Mouse (Mus musculus) spleen, postnatal 14 days (tissue): ENCODE measurements around the gene Lman2.

Experiments
- DNase-seq, 2 experiments: peaks; one replicate each; pipeline ENCODE4 v3.0.0; 2021 to 2022; ENCODE audit warnings: low spot score in 2 of 2

Gene Lman2

DNA sequence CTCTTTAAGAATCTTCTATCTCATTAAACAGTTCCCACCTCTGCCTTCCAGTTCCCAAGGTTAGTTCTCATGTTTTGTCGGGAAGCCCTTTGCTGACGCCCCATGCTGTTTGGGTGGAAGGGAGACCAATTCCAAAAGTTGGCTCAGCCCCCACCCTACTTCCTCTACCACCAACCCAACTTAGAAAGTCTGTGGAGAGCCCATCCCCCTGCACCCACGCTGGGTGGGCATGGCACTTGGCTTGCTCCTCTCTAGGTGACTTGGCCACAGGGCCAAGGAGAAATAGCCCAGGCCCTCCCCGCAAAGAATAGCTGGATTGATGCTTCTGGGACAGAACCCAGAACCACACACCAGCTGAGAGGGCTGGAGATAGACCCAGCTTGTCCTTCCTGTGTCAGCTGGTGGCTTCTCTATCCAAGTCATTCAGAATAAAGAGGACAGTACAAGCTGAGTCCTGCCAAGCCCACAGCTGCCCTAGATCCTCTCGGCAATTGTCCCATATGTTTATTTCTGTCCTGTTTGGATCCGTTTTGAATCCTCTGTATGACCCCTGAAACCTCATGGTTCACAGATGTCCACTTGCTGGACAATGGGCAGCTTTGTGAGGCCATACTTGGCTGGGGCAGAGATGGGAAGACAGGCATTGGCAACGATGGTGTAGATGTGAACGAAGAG, 8.6 kb upstream of the Lman2 start:
- DNase-seq, result no peak

DNA sequence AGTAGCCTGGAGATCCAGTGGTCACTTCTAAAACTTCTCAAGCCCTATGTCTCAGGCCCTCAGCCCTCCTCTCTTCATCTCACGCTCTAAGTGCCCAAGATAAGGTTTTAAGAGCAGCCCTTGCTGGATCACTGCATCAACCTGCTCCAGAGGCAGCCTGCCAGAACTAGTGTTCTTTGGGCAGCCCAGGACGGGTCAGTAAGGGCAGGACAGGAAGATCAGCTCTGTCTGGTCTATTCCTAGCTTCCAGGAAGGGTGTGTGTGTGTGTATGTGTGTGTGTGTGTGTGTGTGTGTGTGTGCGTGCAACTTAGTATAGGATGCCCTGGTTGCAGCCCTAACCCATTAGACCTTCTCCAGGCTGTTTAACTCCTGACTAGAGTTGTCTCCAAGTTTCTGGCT, 7.7 kb upstream of the Lman2 start:
- no peak for DNase-seq

DNA sequence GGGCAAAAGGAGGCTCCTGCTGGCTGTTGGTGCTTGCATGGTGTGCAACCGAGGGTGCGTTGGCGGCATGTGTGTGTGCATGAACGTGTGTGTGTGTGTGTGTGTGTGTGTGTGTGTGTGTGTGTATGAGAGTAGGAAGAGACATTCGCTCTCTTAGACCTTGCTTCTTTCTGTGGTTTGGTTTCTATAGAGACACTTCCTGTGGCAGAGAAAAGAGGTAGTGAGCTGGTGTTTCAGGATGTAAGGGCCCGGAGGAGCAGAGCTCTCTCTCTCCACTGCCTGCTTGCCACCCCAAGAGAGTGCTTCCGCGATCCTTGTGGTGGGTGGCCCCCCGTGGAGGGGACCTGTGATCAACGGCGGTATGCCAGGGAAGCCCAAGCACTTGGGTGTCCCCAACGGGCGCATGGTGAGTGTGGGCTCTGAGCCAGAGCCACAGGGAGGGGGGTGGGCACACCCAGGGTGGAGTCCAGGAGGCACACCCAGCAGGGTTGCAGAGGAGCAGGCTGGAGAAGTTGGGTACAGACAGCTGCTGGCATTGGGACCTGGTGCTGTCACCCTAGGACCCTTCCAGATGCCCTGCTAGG, 7.0 kb upstream of the Lman2 start, which contains the start of gene Rgs14:
Gene Rgs14 (plus strand): TSS at position 202 of the 584 bp plus-strand sequence.
- peak; percentile 54 to 58 for DNase-seq

DNA sequence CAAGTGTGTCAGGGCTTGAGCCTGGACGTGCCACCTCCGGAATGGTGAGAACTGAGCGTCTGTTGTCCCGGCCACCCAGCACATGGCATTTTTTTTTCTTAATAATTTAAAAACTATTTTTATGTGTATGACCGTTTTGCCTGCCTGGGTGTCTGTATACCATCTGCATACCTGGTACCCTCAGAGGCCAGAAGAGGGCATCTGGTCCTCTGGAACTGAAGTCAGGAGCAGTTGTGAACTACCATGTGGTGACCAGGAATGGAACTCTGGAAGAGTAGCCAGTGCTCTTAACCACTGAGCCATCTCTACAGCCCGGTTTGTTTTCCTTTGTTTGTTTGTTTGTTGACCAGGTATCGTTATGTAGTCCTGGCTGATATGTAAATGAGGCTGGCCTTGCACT, 5.8 kb upstream of the Lman2 start:
- no peak for DNase-seq

- no peak for DNase-seq
These were observed 570 bp downstream of the Lman2 start for GRCm38 (mm10) chr13:55361974-55362452.

GRCm38 (mm10) chr13:55361145-55361544, 1.4 kb downstream of the Lman2 start:
- no peak for DNase-seq

DNA sequence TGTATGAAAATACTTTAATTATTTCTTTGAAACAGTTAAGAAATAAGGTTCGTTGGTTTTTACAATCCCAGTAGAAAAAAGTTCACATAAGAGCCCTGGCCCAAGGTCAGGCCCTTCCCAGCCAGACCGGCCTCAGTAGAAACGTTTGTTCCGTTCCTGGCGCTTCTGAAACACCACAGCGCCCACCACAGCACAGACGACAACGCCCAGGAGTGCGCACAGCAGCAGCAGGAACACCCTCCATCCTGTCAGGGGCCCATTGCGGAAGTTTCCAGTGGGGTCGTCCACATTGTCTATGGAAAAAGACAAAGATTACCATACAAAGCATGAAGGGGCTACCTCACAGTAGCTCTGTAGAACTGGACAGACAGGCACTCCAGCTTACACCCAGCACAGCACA, 15.8 kb downstream of the Lman2 start:
- no peak for DNase-seq

DNA sequence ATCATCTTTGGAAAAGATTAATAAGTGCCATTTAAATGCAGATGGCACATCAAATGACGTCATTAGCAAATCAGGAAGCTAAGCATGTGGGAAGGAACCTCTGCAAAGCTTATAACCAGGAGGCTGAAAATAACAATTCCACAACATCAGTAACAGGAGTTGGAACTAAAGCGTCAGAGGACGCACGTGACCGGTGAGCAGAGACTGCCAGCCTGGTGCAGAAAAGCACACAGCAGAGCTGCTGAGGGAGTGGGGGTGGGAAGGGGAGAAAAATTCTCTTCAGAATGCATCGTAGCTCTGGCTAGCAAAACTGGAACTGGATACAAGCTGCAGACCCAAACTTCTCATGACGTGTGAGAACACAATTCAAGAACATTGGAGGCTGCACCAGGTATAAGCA, 18.3 kb downstream of the Lman2 start:
- no peak for DNase-seq

DNA sequence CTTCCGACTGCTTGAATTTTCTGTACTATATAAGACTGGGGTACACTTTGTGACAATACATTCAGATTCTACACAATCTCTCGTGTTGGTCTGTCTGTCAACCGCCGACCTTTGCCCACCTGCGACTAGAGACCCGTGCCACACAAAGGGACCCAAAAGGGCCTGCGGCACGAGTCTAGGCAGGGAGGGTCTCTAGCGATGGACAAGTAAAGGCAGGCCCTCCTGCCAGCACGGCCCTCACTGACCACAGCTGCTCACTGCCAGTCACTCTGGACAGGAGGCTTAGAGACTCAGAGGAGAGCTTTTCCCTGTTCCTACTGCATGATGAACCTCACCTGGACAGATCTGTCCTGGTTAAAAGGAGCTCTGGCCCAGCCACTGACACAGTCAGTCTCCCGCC, 20.1 kb downstream of the Lman2 start:
- DNase-seq, result no peak

DNA sequence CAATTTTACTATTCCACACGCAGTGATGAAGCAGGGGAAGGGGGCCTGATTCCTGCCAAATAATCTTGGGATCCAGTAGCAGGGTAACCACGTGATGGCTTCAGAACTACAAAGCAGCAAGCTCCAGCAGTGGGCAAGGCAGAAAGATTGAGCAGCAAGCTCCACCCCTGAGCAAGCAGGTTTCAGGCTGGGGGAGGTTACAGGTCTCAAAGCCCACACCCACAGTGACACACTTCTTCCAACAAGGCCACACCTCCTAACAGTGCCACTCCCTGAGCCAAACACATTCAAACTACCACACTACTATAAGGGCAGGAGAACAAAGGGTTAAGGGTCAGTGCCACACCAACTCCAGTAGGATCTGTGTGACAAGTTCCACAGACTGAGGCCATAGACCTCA, 23.3 kb downstream of the Lman2 start:
- no peak for DNase-seq

DNA sequence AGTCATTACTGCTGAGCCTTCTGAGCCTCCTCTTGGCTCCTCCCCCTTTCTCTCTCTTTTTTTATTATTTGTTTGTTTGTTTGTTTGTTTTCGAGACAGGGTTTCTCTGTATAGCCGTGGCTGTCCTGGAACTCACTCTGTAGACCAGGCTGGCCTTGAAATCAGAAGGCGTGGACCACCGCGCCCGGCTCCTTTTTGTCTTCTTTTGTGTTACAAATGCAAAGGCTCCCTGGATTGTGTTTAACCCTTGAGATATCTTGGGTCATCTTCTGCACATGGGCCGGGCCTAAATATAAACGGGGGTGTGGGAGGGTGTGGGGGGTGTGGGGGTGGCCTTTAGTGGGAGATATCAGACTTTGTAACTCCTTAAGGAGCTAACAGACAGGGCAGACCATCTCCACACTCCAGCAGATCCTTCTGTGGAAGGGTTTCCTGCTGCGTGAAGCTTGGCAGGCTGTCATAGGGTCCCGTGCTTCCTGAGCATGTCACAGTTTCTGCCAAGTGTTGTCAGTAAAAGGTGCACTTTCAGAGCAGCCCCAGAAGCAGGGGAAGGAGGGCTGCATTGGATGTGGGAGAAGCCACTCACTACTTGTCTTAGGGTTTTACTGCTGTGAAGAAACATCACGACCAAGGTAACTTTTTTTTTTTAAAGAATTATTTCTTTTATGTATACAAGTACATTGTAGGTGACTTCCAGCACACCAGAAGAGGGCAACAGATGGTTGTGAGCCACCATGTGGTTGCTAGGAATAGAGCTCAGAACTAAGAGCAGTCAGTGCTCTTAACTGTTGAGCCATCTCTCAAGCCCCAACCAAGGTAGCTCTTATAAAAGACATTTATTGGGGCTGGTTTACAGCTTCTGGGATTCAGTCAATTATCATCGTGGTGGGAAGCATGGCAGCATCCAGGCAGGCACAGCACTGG, 24.2 kb downstream of the Lman2 start:
- DNase-seq, result no peak

DNA sequence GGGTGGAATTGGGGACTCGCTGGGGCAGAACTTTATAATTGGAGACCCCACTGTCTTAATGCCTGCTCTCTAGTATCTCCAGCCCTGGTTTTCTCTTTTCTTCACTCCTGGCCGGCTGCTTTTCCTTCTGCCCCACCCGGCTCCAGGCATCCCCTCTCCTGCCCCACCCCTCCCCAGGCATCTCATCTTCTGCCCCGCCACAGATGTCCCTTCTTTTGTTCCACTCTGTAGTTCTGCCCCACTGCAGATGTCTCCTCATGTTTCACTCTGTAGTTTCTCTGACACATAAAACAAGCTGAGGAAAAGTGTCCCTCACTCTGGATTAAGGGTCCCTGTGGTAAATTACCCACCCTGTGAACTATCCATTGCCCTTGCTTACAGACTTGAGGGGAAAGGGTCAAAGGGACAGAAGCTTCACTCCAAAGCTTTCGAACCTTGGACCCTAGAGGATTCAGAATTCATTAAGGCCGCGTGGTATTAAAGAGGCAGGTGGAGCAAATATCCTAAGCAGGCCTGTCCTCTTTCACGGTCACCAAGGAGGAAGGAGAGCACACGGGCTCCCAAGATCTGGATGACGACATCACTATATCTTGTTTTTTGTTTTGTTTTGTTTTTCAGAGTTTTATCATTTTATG, 25.1 kb downstream of the Lman2 start:
- no peak for DNase-seq

- no peak for DNase-seq
These were observed 26.9 kb downstream of the Lman2 start for GRCm38 (mm10) chr13:55335701-55336100.

DNA sequence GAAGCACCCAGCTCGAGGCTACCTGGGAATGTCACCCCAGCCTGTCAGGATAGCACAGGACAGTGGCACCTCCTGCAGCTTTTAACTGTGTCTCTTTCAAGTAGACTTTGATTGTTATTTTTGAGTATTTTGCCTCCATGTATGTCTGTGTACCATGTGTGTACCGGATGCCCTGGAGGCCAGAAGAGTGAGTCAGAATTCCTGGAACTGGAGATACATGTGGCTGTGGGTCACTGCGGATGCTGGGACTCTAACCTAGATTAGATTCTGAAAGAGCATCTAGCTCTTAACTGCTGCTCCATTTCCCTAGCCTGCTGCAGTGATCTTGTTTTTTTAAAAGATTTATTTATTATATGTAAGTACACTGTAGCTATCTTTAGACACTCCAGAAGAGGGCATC, 30.3 kb downstream of the Lman2 start:
- DNase-seq, result no peak

GRCm38 (mm10) chr13:55330567-55331400, 31.8 kb downstream of the Lman2 start:
- no peak for DNase-seq

GRCm38 (mm10) chr13:55329683-55330566, 32.7 kb downstream of the Lman2 start, which contains the start of gene Mxd3:
TSS of gene Mxd3 (minus strand) at chr13:55329823.
- DNase-seq, result peak; percentile 79 to 83

DNA sequence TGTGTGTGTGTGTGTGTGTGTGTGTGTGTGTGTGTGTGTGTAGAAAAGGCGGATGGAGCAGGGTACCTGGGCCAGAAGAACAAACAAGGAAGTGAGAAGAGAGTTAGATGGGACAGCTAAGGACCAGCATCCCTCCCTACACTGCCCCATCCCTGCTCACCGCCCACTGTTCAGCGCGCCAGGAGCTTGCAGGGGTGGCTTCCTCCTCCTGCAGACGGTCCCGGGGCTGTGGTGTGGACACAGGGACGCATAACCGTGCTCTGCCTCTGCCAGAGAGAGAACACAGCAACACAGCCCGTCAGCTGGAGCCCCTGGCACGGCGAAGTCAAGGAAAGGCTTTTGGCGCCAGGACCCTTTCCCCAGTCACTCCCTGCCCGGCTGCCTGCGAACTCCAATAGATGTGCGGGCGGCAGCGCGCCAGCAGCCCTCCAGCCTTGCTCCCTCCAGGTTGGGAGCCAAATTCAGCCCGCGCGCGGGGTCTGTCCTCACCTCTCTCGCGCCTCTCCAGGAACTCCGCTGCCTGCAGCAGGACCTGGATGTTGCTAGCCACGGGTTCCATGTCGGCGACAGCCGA, 33.4 kb downstream of the Lman2 start:
- DNase-seq, result no peak

GRCm38 (mm10) chr13:55328641-55329040, 33.9 kb downstream of the Lman2 start:
- DNase-seq, result no peak

DNA sequence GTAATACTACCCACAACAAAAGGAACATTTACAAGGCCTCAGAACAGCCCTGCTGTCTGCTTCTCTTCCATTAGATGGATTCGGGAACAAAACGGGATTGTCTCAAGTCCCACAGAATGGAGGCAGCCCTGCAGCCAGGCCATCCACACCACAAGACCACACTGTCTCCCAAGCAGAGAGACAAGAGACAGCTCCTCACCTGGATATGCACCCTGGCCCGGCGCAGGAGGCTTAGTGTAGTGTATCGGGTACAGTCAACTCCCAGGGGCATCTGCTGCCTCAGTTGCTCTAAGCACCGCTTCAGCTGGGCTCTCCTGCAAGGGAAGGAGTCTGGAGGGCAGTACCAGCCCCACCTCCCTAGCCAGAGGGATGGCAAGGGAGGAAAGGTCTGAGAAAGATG, 34.4 kb downstream of the Lman2 start:
- no peak for DNase-seq

- peak; percentile 81 to 85 for DNase-seq
These were observed 35.0 kb downstream of the Lman2 start for GRCm38 (mm10) chr13:55327633-55328032.
